Mouse (Mus musculus): ENCODE measurements around the gene T2. TPM values are rescaled to one million over a fixed set of nuclear protein-coding genes. Genes with fewer than 3 reads are reported as not detected.
A peak's percentile ranks its signal among the peaks of the same experiment; 100 is the strongest.

T2 gene
- polyA plus RNA-seq, 1 experiment from 2014 or later: 0.88 TPM

DNA sequence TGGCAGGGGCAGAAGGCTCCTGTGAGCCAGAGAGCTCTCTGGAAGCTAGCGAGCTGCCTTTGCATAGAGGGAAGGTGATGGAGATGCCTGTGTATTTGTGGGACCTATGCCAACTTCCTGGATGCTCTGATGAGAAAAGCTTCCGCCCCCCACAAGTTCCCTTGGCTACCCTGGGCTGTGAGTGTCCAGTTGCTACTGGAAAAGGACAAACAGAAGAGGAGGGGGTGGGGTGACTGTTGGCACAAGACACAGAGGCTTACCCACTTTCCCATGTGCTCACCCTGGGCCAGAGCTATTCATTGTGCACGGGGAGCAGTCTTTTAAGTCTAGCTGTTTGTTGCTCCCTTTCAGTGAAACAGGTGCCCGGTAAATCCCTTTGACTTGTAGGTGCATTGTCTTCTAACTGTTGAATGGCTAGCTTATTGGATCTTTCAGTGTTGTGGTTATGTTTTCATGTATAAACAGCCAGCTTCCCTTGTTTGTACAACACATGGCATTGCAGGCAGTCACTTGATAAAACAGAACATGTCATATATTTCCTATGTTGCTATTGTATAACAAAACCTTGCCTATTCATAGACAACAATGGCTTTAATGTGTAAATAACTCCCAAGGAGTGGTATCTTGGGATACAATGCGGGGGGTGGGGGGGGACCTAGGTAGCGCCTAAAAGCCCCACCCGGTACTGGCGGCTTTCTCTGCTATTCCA lies 16.0 kb upstream of the T2 start:
- no peaks in the 10 kb centered on the region for H3K36me3 ChIP-seq (ENCODE audit: control insufficient read depth, insufficient read depth, low read length)
- H3K4me3 ChIP-seq (ENCODE audit: low read depth, low read length): peak overlapping the region; percentile 81
- H3K4me2 ChIP-seq (ENCODE audit: low read length): peak overlapping the region; percentile 98
- no peaks in the 10 kb centered on the region for H3K27me3 ChIP-seq (ENCODE audit: control insufficient read depth, insufficient read depth, low read depth, low read length)
- peak overlapping the region; percentile 98 for H3K27ac ChIP-seq (ENCODE audit: low read length)
- no peaks in the 10 kb centered on the region for H3K9me3 ChIP-seq (replicated peaks; ENCODE audit: control insufficient read depth, low read length, poor library complexity, severe bottlenecking)
- WGBS: 8% methylated on average over 8 of the region's 8 CpGs
- peaks cover 38% of the 10 kb centered on the region for H3K4me1 ChIP-seq (ENCODE audit: control insufficient read depth, insufficient read depth, low read length)
- peak; percentile 53; the same call in 1 of the 2 replicates for ATAC-seq
- peak overlapping the region; percentile 99 for H3K9ac ChIP-seq (ENCODE audit: low read depth, low read length)

DNA sequence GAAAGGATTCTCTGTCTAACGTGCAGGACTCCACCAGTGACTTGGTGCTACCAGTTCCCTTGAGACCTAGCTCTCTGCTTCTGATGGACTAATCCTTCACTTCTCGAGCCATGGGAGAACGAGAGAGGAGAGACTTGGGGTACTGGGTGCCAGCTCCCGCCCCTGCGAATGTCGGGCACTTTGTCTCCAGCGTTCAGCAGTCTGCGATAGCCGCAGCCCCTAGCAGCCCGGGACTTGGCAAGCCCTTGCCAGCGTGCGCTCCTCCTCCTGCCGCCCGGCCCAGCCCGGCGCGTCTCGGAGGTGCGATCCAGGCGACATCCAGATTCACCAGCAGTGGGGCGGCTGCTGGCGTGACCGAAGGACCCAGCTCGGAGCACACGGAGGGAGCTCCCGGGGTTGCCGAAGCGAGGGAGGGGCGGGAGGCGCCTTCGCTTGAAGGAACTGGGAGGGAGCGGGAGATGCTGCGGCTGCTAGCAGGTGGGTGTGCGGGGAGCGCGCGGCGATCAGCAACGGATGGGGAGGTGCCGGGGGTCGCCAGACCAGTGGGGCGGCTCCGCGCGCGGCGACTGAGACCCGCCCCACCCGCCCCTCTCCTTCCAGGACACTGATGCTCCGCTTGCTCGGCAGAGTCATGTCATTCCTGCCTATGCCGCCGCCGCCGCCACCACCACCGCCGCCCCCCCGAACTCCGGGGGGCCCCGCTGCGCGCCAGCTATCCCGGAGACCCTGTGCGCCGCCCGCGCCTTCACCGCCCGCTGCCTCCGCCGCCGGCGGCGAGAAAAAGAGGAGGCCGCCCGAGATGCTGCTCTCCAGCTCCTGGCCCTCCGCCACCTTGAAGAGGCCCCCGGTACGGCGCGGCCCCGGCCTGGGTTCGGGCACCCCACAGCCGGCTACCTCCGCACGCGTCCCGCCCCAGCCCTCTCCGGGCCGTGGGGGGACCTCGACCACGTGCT lies 15.1 kb upstream of the T2 start:
- no peaks in the 10 kb centered on the region for H3K36me3 ChIP-seq (ENCODE audit: control insufficient read depth, insufficient read depth, low read length)
- peak overlapping the region; percentile 98 for H3K4me2 ChIP-seq (ENCODE audit: low read length)
- no peaks in the 10 kb centered on the region for H3K27me3 ChIP-seq (ENCODE audit: control insufficient read depth, insufficient read depth, low read depth, low read length)
- peak overlapping the region; percentile 98 for H3K27ac ChIP-seq (ENCODE audit: low read length)
- H3K9ac ChIP-seq (ENCODE audit: low read depth, low read length): peak overlapping the region; percentile 99
- peak overlapping the region; percentile 81 for H3K4me3 ChIP-seq (ENCODE audit: low read depth, low read length)
- no peaks in the 10 kb centered on the region for H3K9me3 ChIP-seq (replicated peaks; ENCODE audit: control insufficient read depth, low read length, poor library complexity, severe bottlenecking)
- WGBS: under 1% methylated on average over 57 of the region's 92 CpGs
- H3K4me1 ChIP-seq (ENCODE audit: control insufficient read depth, insufficient read depth, low read length): peaks cover 38% of the 10 kb centered on the region
- ATAC-seq: peak; percentile 86

DNA sequence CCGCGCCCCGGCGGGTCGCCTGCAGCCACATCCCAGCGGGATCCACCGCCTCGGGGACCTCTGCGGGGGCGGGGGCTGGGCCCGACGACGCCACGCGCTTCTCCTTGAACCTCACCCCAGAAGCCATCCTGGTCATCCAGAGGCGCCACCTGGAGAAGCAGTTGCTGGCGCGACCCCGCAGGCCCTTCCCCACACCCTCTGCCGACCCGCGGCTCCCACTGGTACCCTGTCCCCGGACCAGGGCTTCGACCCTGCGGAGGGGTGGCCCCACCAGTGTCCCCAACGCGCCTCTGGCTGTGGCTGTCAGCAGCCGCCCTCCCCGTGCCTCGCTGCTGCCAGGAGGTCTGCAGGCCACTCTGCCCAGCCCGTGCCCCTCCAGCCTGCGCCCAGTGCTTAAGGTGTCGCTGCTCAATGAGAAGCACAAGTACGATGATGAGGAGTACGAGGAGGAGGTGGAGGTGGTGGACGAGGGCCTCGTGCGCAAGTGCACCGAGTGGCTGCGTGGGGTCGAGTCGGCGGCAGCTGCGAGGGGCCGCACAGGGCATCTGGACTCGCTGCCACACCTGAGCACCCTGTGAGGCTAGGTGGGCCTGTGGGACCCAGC lies 14.3 kb upstream of the T2 start:
- H3K27ac ChIP-seq (ENCODE audit: low read length): peak overlapping the region; percentile 98
- no peaks in the 10 kb centered on the region for H3K9me3 ChIP-seq (replicated peaks; ENCODE audit: control insufficient read depth, low read length, poor library complexity, severe bottlenecking)
- H3K27me3 ChIP-seq (ENCODE audit: control insufficient read depth, insufficient read depth, low read depth, low read length): no peaks in the 10 kb centered on the region
- H3K36me3 ChIP-seq (ENCODE audit: control insufficient read depth, insufficient read depth, low read length): no peaks in the 10 kb centered on the region
- ATAC-seq: peak; percentile 44
- peaks cover 38% of the 10 kb centered on the region for H3K4me1 ChIP-seq (ENCODE audit: control insufficient read depth, insufficient read depth, low read length)
- peak overlapping the region; percentile 99 for H3K9ac ChIP-seq (ENCODE audit: low read depth, low read length)
- peak overlapping the region; percentile 81 for H3K4me3 ChIP-seq (ENCODE audit: low read depth, low read length)
- WGBS: 6% methylated on average over 43 of the region's 46 CpGs
- peak overlapping the region; percentile 98 for H3K4me2 ChIP-seq (ENCODE audit: low read length)

DNA sequence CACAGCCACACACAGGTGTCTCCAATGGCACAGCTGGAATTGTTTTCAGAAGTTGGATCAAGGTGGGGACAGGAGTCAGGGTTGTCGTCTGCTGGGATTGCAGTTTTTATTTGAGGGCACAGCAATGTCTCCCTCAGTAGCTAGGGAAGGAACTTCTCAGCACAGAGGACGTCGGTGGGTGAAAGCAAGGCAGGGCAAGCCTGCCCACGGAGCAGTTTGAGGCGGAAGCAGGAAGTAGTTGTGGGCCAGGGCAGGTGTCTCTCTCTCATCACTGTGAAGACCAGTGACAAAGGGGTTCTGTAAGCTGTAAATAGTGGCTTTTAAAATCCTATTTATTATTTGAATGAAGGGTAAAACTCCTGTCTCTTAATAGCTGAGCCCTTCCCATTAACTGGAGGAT lies 13.1 kb upstream of the T2 start:
- ATAC-seq: no peak
- no peak overlapping the region for H3K27ac ChIP-seq (ENCODE audit: low read length)
- H3K4me3 ChIP-seq (ENCODE audit: low read depth, low read length): peak overlapping the region; percentile 81
- peak overlapping the region; percentile 98 for H3K4me2 ChIP-seq (ENCODE audit: low read length)
- WGBS: 34% methylated on average over 5 of the region's 5 CpGs
- H3K36me3 ChIP-seq (ENCODE audit: control insufficient read depth, insufficient read depth, low read length): no peaks in the 10 kb centered on the region
- peaks cover 38% of the 10 kb centered on the region for H3K4me1 ChIP-seq (ENCODE audit: control insufficient read depth, insufficient read depth, low read length)
- H3K27me3 ChIP-seq (ENCODE audit: control insufficient read depth, insufficient read depth, low read depth, low read length): no peaks in the 10 kb centered on the region
- no peaks in the 10 kb centered on the region for H3K9me3 ChIP-seq (replicated peaks; ENCODE audit: control insufficient read depth, low read length, poor library complexity, severe bottlenecking)
- H3K9ac ChIP-seq (ENCODE audit: low read depth, low read length): peak overlapping the region; percentile 32

DNA sequence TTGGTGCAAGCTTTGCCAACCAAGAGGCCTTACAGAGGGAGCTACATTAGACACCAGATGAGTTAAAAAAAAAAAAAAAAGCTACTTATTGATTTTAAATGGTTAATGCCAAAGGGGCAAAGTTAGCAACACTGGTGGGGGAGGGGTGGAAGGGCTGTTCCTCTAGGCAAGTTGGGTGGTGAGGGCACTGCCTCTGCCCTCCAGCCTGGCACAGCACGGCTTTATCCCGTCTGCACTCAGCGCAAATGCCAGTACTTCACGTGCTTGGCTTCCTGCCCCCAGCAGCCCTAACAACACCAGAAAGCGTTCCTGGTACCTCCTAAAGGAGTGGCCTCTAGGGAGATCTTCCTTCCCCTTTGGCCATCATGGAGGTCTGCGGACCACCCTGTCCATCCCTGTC lies 12.4 kb upstream of the T2 start:
- peak overlapping the region; percentile 16 for H3K4me3 ChIP-seq (ENCODE audit: low read depth, low read length)
- no peaks in the 10 kb centered on the region for H3K27me3 ChIP-seq (ENCODE audit: control insufficient read depth, insufficient read depth, low read depth, low read length)
- H3K4me1 ChIP-seq (ENCODE audit: control insufficient read depth, insufficient read depth, low read length): peaks cover 38% of the 10 kb centered on the region
- 56% methylated on average over 6 of the region's 6 CpGs for WGBS
- no peak overlapping the region for H3K27ac ChIP-seq (ENCODE audit: low read length)
- no peak for ATAC-seq
- H3K4me2 ChIP-seq (ENCODE audit: low read length): peak overlapping the region; percentile 98
- no peaks in the 10 kb centered on the region for H3K36me3 ChIP-seq (ENCODE audit: control insufficient read depth, insufficient read depth, low read length)
- no peaks in the 10 kb centered on the region for H3K9me3 ChIP-seq (replicated peaks; ENCODE audit: control insufficient read depth, low read length, poor library complexity, severe bottlenecking)
- peak overlapping the region; percentile 47; the same call in 1 of the 2 replicates for H3K9ac ChIP-seq (ENCODE audit: low read depth, low read length)

DNA sequence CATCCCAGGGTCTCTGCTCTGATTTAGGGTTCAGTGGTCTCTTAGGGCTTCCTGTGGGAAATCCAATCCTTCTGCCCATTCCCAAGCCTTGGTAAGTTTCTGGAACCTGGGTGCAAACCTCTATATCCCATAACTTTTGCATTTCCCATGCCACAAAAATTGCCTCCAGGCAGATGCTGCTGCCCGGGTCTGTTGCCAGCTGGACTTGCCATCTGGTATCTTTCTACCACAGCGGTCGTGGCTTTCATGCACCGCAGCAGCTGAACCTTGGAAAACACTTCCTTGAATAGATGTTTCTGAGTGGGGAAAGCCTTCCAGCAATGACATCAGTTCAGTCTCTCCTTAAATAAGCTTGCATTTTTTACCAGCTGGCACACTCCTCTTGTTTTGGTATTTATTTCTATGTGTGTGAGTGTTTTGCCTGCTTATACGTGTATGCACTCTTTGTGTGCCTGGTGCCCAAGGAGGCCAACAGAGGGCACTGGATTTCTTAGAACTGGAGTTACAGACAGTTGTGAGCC lies 8.0 kb upstream of the T2 start:
- no peak overlapping the region for H3K4me3 ChIP-seq (ENCODE audit: low read depth, low read length)
- no peak overlapping the region for H3K4me2 ChIP-seq (ENCODE audit: low read length)
- no peak overlapping the region for H3K27ac ChIP-seq (ENCODE audit: low read length)
- ATAC-seq: no peak
- peaks cover 9% of the 10 kb centered on the region for H3K4me1 ChIP-seq (ENCODE audit: control insufficient read depth, insufficient read depth, low read length)
- H3K9ac ChIP-seq (ENCODE audit: low read depth, low read length): no peak overlapping the region
- 75% methylated on average over 5 of the region's 5 CpGs for WGBS
- no peaks in the 10 kb centered on the region for H3K27me3 ChIP-seq (ENCODE audit: control insufficient read depth, insufficient read depth, low read depth, low read length)
- H3K9me3 ChIP-seq (replicated peaks; ENCODE audit: control insufficient read depth, low read length, poor library complexity, severe bottlenecking): no peaks in the 10 kb centered on the region
- H3K36me3 ChIP-seq (ENCODE audit: control insufficient read depth, insufficient read depth, low read length): no peaks in the 10 kb centered on the region

DNA sequence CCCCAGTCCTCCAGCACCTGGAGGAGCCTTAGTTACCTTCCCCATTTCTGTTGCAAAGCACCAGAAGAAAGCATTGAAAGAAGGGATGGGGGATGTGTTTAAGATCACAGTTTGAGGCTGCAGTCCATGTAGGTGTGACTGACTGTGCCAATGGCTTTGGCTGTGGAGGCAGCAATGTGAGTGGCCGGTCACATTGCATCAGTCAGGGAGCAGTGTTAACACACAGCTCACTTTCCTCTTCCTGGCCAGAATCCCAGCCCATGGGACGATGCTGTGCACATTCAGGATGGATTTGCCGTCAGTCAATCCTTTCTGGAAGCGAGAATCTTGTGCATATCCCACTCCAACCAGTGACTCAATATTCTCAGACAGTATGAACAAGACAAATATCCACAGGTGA lies 6.9 kb upstream of the T2 start:
- 83% methylated on average over 4 of the region's 4 CpGs for WGBS

DNA sequence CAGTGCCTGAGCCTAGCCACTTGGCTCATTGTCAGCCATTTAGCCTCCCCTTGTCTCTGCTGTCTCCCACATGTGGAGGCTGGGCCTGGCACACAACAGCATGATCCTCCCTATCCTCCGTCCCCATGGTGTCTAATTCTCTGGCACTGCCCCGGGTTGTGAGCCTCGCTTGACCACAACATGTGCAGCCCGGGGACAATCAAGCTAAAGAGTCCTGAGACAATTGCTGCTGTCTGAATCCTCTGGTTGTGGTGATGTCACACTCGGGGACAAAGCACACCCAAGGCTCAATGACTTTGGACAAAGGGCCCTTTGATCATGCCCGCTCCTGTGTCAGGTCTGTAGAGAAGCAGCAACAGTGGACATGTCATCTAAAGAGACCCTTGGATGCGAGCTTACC lies 4.7 kb upstream of the T2 start:
- no peak overlapping the region for H3K4me3 ChIP-seq (ENCODE audit: low read depth, low read length)
- no peaks in the 10 kb centered on the region for H3K4me1 ChIP-seq (ENCODE audit: control insufficient read depth, insufficient read depth, low read length)
- H3K9ac ChIP-seq (ENCODE audit: low read depth, low read length): no peak overlapping the region
- 31% methylated on average over 7 of the region's 7 CpGs for WGBS
- H3K27me3 ChIP-seq (ENCODE audit: control insufficient read depth, insufficient read depth, low read depth, low read length): no peaks in the 10 kb centered on the region
- H3K36me3 ChIP-seq (ENCODE audit: control insufficient read depth, insufficient read depth, low read length): no peaks in the 10 kb centered on the region
- H3K9me3 ChIP-seq (replicated peaks; ENCODE audit: control insufficient read depth, low read length, poor library complexity, severe bottlenecking): no peaks in the 10 kb centered on the region
- no peak overlapping the region for H3K27ac ChIP-seq (ENCODE audit: low read length)
- no peak for ATAC-seq
- no peak overlapping the region for H3K4me2 ChIP-seq (ENCODE audit: low read length)

More for the DNA sequence above, 6.9 kb upstream of the T2 start:
- H3K27me3 ChIP-seq (ENCODE audit: control insufficient read depth, insufficient read depth, low read depth, low read length): no peaks in the 10 kb centered on the region
- no peak for ATAC-seq
- no peaks in the 10 kb centered on the region for H3K36me3 ChIP-seq (ENCODE audit: control insufficient read depth, insufficient read depth, low read length)
- no peak overlapping the region for H3K4me3 ChIP-seq (ENCODE audit: low read depth, low read length)
- no peak overlapping the region for H3K27ac ChIP-seq (ENCODE audit: low read length)
- H3K4me2 ChIP-seq (ENCODE audit: low read length): no peak overlapping the region
- no peaks in the 10 kb centered on the region for H3K4me1 ChIP-seq (ENCODE audit: control insufficient read depth, insufficient read depth, low read length)
- H3K9me3 ChIP-seq (replicated peaks; ENCODE audit: control insufficient read depth, low read length, poor library complexity, severe bottlenecking): no peaks in the 10 kb centered on the region
- no peak overlapping the region for H3K9ac ChIP-seq (ENCODE audit: low read depth, low read length)

Data from midbrain, embryonic 16.5 days (tissue).